Mouse (Mus musculus): Measurements from ENCODE around the gene Nabp1.

- TF ChIP-seq CTCF (IDR thresholded peaks at IDR 0.05; ENCODE audit: low read depth) = no peak
- TF ChIP-seq EP300 (IDR thresholded peaks at IDR 0.05; ENCODE audit: low read depth) = no peak
These were observed 17.9 kb upstream of the Nabp1 start for GRCm38 (mm10) chr1:51496163-51496562.
